In the genomic region with DNA sequence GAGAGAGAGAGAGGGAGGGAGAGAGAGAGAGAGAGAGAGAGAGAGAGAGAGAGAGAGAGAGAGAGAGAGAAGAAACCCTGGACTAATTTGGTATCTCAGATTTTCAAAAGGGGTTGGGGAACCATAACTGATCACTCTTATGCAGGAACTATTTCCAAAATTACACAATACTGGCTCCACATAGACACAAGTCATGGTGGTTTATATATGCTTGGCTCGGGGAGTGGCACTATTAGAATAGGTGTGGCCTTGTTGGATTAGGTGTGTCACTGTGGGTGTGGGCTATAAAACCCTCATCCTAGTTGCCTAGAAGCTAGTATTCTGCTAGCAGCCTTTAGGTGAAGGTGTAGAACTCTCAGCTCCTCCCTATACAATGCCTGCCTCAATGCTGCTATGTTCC, we compare ENCODE assay signal across 20 mouse cellular contexts. TPM values are rescaled to one million over a fixed set of nuclear protein-coding genes. Genes with fewer than 3 reads are reported as not detected.
"Had no signal": no experiment of that assay in that cellular context is flagged by ENCODE, and none has a peak within 500 bp of the region (broad histone marks: within the 10 kb centered on the region; RNA-seq: fewer than 3 reads in every experiment).

No protein-coding gene starts in this region.

- H3K4me3 ChIP-seq: liver, embryonic 15.5 days; lung, embryonic 15.5 days; megakaryocyte, embryonic 14.5 days; midbrain, embryonic 10.5 days; midbrain, embryonic 12.5 days; neural tube, embryonic 12.5 days; stomach, embryonic 15.5 days had no signal

- ATAC-seq: liver, postnatal 0 days; lung, postnatal 0 days; midbrain, embryonic 16.5 days had no signal

- H3K4me1 ChIP-seq: midbrain, embryonic 10.5 days; neural tube, embryonic 12.5 days; stomach, embryonic 15.5 days had no signal

- H3K9ac ChIP-seq: liver, embryonic 15.5 days; liver, postnatal 0 days; lung, embryonic 15.5 days; midbrain, embryonic 12.5 days; neural tube, embryonic 12.5 days; stomach, embryonic 15.5 days had no signal

- H3K9me3 ChIP-seq: liver, embryonic 15.5 days; lung, embryonic 15.5 days; midbrain, embryonic 10.5 days; midbrain, embryonic 12.5 days; neural tube, embryonic 12.5 days; stomach, embryonic 15.5 days had no signal

- DNase-seq: liver, postnatal 0 days; lung, adult 2 months; lung, postnatal 14 days; lung, postnatal 36 days; midbrain, embryonic 14.5 days; right cerebral cortex, postnatal 14 days; thymus, adult 18-20 months; thymus, postnatal 14 days; thymus, postnatal 36 days had no signal

- H3K27me3 ChIP-seq: liver, embryonic 15.5 days; lung, embryonic 15.5 days; midbrain, embryonic 12.5 days; neural tube, embryonic 12.5 days; stomach, embryonic 15.5 days had no signal

- H3K36me3 ChIP-seq: liver, embryonic 15.5 days; lung, embryonic 15.5 days; midbrain, embryonic 10.5 days; midbrain, embryonic 12.5 days; neural tube, embryonic 12.5 days; stomach, embryonic 15.5 days had no signal

- H3K4me2 ChIP-seq: liver, embryonic 15.5 days; lung, embryonic 15.5 days; midbrain, embryonic 12.5 days; neural tube, embryonic 12.5 days; stomach, embryonic 15.5 days had no signal

- H3K27ac ChIP-seq: liver, embryonic 15.5 days; lung, embryonic 15.5 days; macrophage; midbrain, embryonic 10.5 days; midbrain, embryonic 12.5 days; neural tube, embryonic 12.5 days; stomach, embryonic 15.5 days had no signal

RNA-seq across cellular contexts. Expression of a gene that starts 46.0 kb away (rescaled TPM):
- total RNA-seq: neutrophil, adult 5-6 weeks had no signal
